Mouse (Mus musculus) thymus, adult 2 months (tissue): ENCODE results near the gene Opn1sw. TPM values are rescaled to one million over a fixed set of nuclear protein-coding genes. Genes with fewer than 3 reads are reported as not detected.

Source experiments
- DNase-seq: peaks from one replicate; pipeline ENCODE4 v3.0.0; 2021
- H3K27ac ChIP-seq: fragments of 200-500 bp; 2 replicates; pipeline ENCODE4 v1.5.1; 2012; ENCODE audit warnings: low read length, control low read depth; ENCODE audit not compliant: control insufficient read depth, insufficient read depth
- H3K27me3 ChIP-seq: fragments of 200-500 bp; 2 replicates; pipeline ENCODE4 v1.6.1; 2012; ENCODE audit warnings: mild to moderate bottlenecking, low read length, moderate library complexity, mixed read lengths; ENCODE audit not compliant: control insufficient read depth, insufficient read depth
- H3K36me3 ChIP-seq: fragments of 200-500 bp; 2 replicates; pipeline ENCODE4 v1.6.1; 2012; ENCODE audit warnings: mild to moderate bottlenecking, low read length, moderate library complexity; ENCODE audit not compliant: control insufficient read depth, insufficient read depth
- H3K4me1 ChIP-seq: fragments of 200-500 bp; replicated peaks from 2 replicates; pipeline ENCODE4 v1.6.1; 2012; ENCODE audit warnings: low read length; ENCODE audit not compliant: control insufficient read depth, insufficient read depth
- H3K4me3 ChIP-seq: fragments of 200-500 bp; 2 replicates; pipeline ENCODE4 v1.5.1; 2012; ENCODE audit warnings: mild to moderate bottlenecking, low read length, control low read depth, moderate library complexity; ENCODE audit not compliant: control insufficient read depth, insufficient read depth
- CTCF ChIP-seq: fragments of 200-500 bp; IDR thresholded peaks from 2 replicates; pipeline ENCODE4 v1.5.1; 2012; ENCODE audit warnings: mild to moderate bottlenecking, control low read depth, low read length, moderate library complexity, borderline replicate concordance; ENCODE audit not compliant: control insufficient read depth, poor library complexity, insufficient read depth; ENCODE audit errors: extremely low read depth
- POLR2A ChIP-seq: fragments of 200-500 bp; IDR thresholded peaks from 2 replicates; pipeline ENCODE4 v1.6.1; 2012; ENCODE audit warnings: mild to moderate bottlenecking, low read length, control low read depth, moderate library complexity; ENCODE audit not compliant: control insufficient read depth, poor library complexity, insufficient read depth; ENCODE audit errors: extremely low read depth
- WGBS: fragments of 180-500 bp; shearing (Covaris S2); methylation state at CpG from one replicate; pipeline ENCODE4 v1.1.7; 2018; 5-methylcytosine and 5-hydroxymethylcytosine counted together
- polyA plus RNA-seq: library from polyadenylated mRNA; depleted of rRNA; stranded (reverse); fragments of >200 nt; gene quantifications from 2 replicates; pipeline ENCODE4 v1.2.3, GENCODE M21; 2012

Opn1sw gene
- polyA plus RNA-seq, 1 experiment = 0.04 TPM

DNA sequence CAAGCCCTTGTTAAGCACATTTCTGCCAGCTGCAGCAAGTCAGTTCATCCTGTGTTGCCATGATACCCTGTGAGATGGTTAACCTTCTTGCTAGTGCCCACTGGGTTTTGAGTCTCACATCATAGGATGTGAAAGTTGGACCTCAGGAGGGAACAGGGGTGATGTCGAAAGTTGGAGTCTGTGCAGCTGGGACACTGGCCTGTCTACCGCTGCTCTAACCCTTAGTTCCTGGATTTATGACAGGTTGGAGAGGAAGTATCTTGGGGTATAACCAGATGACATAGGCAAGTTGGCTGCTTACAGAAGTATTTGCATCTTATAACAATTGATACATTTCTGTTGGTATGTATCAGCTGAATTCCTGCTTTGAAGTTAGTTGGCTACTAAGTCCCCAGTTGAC lies 32.3 kb upstream of the Opn1sw start:
- WGBS = 33% methylated on average over 2 of the region's 2 CpGs
- DNase-seq = no peak
- no peak overlapping the region for H3K4me3 ChIP-seq
- peaks cover 6% of the 10 kb centered on the region for H3K4me1 ChIP-seq
- TF ChIP-seq CTCF = no peak
- TF ChIP-seq POLR2A = no peak
- H3K36me3 ChIP-seq = no peaks in the 10 kb centered on the region
- no peaks in the 10 kb centered on the region for H3K27me3 ChIP-seq
- no peak overlapping the region for H3K27ac ChIP-seq

DNA sequence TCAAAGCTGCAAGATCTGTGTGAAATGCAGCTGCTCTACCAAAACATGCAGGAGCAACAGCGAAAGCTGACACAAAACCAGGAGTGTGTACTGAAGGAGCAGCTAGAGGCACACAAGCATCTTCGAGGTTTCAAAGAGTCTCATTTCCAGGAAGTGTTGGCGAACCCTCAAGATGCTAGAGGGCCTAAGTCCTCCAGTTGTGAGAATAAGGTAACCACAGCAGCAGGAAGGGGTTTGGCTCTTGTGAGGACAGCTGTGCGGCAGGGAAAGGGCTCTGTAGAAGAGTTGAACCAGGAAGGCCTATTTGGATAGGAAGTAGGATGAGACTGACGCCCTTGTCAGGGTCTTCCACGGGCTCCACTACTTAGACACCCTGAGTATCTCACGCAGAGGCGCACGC lies 27.2 kb upstream of the Opn1sw start:
- peak; percentile 37 for DNase-seq
- Histone ChIP-seq H3K36me3 (no peaks in the 10 kb centered on the region), H3K4me3 (no peak overlapping the region), H3K27ac (no peak overlapping the region), H3K4me1 (peaks cover 15% of the 10 kb centered on the region), H3K27me3 (no peaks in the 10 kb centered on the region)
- WGBS = 31% methylated on average over 9 of the region's 9 CpGs
- no peak for TF ChIP-seq POLR2A
- no peak for TF ChIP-seq CTCF

DNA sequence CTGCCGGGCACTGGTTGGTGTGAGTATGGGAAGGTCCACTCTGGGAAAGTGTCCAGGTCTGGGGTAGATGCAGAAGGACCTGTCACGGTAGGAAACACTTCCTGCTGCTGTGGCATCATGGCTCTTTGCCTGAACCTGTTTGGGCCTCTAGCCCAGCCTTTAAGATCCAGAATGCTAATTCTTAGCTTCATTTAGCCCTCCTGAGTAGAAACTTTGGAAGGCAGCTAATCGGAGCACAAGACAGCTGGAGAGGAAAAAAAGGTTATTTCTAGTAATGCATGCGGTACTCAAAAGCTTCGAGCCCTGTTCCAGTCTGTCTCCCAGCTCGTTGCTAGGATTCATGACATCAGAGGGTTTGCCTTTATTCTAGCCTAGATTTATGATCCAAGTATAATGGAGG lies 18.1 kb upstream of the Opn1sw start:
- Histone ChIP-seq H3K4me3 (no peak overlapping the region), H3K36me3 (no peaks in the 10 kb centered on the region), H3K27ac (no peak overlapping the region), H3K27me3 (no peaks in the 10 kb centered on the region; the same call in 1 of the 2 replicates), H3K4me1 (no peaks in the 10 kb centered on the region)
- DNase-seq = no peak
- WGBS = 90% methylated on average over 6 of the region's 6 CpGs
- TF ChIP-seq POLR2A (no peak), CTCF (no peak)

DNA sequence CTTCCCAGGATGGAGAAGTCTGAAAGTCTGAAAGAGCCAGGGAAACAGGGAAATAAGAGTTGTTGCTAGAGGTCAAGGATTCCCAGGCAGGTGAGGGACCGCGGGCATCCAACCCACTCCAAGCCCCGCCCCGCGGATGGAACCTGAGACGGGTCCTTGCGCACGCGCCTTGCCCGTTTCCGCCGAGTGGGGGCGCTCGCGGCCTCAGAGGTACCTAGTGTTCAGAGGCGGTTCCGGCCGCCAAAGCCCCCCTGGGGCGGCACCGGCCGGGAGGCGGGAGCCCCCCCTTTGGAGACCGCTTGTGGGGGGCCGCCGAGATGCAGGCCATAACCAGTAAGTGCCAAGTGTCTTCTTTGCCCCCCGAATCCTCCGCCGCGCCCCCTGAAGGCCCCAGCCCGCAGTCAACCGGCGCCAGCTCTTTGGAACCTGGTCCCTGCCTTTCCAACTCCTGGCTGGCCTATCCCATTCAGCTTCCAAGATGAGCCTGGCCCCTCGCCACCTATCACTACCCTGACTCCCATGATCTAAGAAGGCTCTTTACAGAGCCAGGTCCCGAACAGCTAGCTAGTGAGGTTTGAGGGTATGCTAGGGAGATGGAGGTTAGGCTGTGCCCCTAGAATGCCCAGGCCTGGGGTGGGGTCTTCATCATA lies 14.6 kb upstream of the Opn1sw start:
- no peak for DNase-seq
- Histone ChIP-seq H3K27ac (no peak overlapping the region), H3K4me3 (no peak overlapping the region), H3K36me3 (no peaks in the 10 kb centered on the region), H3K4me1 (no peaks in the 10 kb centered on the region), H3K27me3 (peaks cover 4% of the 10 kb centered on the region; the same call in 1 of the 2 replicates)
- TF ChIP-seq CTCF (0 out of 2 replicates have a peak, but pooled peaks have one; percentile 51), POLR2A (no peak)
- WGBS = 24% methylated on average over 34 of the region's 34 CpGs

DNA sequence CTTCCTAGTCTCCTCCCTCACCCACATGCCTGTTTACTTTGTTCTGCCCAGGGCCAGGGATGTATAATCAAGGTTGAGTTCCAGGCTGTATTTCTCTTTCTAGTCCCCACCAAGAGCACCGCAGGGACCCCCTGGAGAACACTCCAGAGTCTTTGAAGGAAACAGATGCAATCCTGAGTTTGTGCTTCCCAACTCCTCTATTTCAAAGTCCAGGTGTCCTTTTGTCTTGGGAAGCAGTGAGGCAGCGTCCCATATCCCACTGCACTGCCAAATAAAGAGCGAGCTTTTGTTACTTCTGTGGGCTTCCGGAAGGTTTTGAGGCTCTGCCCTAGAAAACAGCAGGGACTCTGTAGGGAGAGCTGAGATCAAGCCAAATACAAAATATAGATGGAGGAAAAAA lies 11.6 kb upstream of the Opn1sw start:
- H3K27ac ChIP-seq = no peak overlapping the region
- 97% methylated on average over 4 of the region's 4 CpGs for WGBS
- no peaks in the 10 kb centered on the region for H3K36me3 ChIP-seq
- TF ChIP-seq CTCF = no peak
- TF ChIP-seq POLR2A = no peak
- H3K4me3 ChIP-seq = no peak overlapping the region
- H3K27me3 ChIP-seq = peaks cover 25% of the 10 kb centered on the region
- DNase-seq = no peak
- peaks cover 7% of the 10 kb centered on the region for H3K4me1 ChIP-seq

DNA sequence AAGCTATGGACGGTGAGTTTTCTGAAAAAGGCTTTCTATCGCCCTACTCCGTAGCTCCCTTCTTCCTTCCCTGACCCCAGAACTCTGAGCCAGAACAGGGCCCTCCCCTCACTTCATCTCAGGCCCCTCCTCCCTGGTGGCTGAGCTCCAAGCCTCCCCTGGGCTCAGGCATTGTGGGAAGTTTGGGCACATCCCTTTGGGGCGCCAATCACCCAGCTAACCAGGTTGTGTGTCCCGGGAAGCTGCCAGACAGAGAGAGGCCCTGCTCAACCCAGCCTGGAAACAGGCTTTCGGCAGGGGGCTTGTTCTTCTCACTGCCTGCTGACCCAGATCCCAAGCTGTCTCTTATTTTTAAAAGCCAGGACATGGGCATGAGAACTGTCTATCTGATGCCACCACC lies 9.3 kb upstream of the Opn1sw start:
- no peak for DNase-seq
- H3K4me1 ChIP-seq = peaks cover 7% of the 10 kb centered on the region
- no peak overlapping the region for H3K4me3 ChIP-seq
- WGBS = 73% methylated on average over 6 of the region's 6 CpGs
- peaks cover 30% of the 10 kb centered on the region for H3K27me3 ChIP-seq
- no peaks in the 10 kb centered on the region for H3K36me3 ChIP-seq
- H3K27ac ChIP-seq = no peak overlapping the region
- TF ChIP-seq POLR2A = no peak
- no peak for TF ChIP-seq CTCF
